Mouse (Mus musculus): Measurements from ENCODE around the gene Mrpl3.
"Not testable (repeated sequence)": the region's sequence is repeated elsewhere in the genome, so short reads cannot be mapped to it uniquely, and the experiment has no call there.

- not testable (repeated sequence) for TF ChIP-seq POLR2A (IDR thresholded peaks at IDR 0.05; ENCODE audit: low read depth, low read length); CTCF (IDR thresholded peaks at IDR 0.05; ENCODE audit: extremely low read depth, insufficient read depth, insufficient read length, insufficient replicate concordance)
Observed at GRCm38 (mm10) chr9:105125206-105125605, 72.2 kb downstream of the Mrpl3 start.
